Mouse (Mus musculus): ENCODE data around the gene Etv5.

Gene Etv5

DNA sequence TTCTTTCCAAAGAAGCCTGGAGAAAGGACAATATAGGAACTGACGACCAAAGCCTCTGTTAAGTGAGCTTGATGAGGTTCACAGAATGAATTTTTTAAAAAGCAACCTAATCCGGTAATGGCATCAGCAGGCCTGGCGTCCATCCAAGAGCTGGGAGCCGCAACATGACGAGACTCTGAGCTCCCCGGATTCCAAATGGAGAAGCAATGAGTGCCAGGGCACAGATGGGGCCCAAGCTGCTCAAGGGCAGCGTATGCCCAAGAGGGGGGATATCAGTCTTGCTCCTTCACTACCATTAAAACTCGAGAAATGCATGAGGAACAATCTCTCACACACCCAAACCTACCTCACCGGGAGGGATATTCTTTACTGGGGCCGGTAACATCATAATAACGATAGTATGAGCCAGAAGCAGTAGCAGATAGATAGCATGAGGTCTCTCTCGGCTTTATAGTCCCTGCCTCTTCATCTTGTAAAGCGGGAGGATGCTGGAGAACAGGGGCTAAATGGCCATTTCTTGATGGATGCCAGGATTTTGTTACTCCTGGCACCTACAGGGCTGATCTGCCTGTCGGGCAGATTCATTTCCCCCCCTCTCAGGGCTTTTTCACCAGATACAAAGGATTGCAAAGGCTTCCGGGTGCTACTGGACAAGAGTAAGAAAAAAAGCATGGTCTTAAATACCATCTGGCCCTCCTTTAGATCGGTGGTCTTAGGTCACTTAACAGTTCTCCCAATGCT, 9.1 kb downstream of the Etv5 start:
- DNase-seq (ENCODE audit: low spot score in 2 of 2), result peak; percentile 69 to 77

DNA sequence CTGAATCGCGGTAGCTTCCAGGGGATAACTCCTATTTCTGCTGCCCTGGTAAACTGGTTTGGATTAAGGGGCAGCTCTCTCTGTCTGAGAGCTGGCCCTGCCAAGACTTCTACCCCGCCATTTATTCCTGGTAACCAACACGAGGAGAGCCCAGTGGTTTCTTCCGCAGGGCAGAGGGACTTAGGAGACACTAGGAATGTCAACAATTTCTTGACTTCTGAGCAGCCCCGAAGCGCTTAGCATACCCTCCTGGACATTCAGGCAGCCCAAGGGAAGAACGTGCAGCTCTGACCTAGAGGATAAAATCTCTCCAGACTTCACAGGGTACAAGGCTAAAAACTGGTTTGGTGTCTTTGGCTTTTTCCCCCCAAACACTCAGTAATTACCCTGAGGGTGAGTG, 10.1 kb downstream of the Etv5 start:
- DNase-seq (ENCODE audit: low spot score in 2 of 2), result no peak

DNA sequence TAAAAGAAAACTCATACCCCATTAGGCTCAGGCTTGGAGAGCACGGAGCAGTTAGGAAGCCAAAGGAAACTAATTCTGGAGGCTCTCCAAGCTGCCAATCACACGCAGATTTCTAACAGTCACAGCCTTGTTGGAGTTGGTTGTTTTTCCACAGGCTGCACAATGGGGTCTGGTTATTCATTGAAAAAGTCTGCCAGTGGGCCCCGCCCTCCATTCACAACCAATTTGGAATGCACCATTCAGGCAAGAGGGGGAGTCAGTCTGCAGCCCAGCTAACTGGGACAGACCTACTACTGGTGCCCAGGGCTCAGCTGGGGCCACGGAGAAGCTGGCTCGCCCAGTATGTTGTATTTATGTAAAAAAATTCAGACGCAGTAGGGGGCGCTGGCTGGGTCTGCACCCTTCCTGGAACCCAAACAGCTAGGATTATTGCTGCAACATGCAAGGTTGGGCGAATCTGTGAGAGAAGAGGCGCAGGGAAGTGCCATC, 10.6 kb downstream of the Etv5 start:
- DNase-seq (ENCODE audit: low spot score in 2 of 2), result peak; percentile 72 to 84

DNA sequence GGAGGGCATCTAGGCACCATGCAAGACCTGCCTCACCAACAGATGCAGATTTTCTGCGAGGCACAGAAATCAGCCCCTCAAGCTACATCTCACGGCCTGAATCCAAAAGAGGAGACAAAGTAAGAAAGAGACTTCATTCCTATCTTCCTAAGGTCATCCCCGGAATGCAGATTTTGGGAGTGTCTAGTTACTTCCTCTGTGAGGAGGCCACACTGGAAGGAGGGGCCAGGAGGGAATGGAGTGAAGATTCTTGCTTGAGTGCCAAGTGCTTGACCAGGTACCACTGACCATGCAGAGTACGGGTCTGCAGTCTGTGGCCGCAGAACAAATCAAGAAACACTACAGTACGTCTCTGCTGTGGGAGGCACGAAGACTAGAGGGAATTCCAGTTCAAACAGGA, 12.7 kb downstream of the Etv5 start:
- no peak for DNase-seq (ENCODE audit: low spot score in 2 of 2)

DNA sequence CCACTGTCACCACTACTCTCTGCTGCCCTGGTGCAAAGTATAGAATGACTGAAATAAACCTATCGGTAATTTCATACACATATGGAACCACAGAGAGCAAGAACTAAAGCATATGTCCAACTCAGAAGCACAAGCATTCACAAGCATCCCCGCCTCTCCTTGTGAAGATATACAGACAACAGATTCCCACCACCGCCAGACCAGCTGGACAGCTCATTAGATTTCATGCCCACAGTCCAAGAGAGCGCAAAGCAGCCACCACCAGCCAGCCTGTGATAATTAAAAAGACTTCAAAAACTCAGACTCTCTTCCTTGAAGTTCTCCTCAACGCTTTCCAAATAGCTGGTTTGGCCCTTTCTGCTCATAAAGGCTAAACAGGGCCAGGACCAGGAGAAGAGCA, 17.3 kb downstream of the Etv5 start:
- DNase-seq (ENCODE audit: low spot score in 2 of 2), result peak in 1 of 2 experiments; percentile 46

DNA sequence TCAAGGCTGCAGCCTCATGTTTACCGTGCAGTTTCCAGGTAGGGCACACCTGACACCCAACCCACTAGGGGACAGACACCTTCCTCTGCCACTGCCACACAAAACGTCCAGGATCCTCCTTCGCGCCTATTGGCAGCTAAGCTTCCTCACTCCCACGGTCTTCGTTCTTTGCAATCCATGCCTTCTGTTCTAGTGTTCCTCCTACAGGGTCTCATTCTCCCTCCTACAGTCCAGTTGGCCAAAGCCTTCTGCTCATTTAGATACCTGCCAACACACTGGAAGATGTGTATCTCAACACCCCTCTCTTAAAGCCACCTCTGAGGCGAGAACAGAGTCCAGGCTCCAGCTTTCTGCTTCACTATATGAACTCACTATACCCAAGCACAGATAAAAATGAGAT, 21.6 kb downstream of the Etv5 start:
- DNase-seq (ENCODE audit: low spot score in 2 of 2), result peak in 1 of 2 experiments; percentile 79

DNA sequence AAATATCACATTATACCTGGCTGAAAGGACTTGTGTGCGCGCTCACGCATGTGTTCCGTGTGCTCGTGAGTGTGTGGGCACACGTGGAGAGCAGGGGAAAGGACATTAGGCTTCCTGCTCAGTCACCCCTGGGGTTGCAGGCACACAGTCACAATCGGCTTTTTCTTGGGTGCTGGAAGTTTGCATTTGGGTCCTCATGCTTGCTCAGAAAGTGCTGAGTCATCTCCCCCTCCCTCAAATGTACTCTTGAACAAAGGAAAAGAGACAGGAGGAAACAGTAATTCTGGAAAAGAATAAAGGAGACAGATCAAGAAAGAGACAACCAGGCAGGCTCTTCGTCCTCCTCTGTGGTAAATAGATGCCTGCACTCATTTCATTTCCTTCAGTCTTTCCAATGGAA, 22.5 kb downstream of the Etv5 start:
- DNase-seq (ENCODE audit: low spot score in 2 of 2), result no peak

DNA sequence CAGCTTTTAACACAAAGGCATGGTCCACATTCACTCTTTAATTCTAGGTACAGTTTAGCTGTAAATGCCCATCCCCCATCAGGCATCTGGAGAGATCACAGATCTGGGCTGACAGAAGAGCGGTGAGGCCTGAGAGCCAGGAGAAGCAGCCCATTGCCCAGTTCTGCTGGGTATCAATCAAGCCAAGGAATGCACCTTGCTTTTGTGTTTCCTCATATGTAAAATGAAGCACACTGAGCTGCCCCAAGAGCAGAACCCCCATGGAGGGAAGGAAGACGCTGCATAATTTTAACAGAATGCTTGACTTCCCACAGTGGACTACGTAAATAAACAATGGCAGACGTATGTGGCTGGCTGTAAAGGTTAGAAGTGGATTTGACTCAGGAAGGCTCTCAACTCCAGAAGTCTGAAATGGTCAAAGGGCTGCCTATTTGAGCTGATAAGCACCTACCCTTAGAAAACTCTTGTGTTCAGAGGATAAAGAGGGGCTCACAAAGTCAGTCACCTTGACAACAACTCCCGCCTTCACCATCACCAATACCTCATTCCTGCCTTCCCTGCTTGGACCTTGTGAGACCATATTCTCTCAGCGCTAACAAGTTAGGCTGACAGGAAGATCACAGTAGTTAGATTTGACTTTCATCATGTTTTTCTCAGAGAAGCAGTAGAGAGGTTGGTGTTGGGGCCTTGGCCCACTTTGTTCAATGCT, 23.2 kb downstream of the Etv5 start:
- DNase-seq (ENCODE audit: low spot score in 2 of 2), result no peak

DNA sequence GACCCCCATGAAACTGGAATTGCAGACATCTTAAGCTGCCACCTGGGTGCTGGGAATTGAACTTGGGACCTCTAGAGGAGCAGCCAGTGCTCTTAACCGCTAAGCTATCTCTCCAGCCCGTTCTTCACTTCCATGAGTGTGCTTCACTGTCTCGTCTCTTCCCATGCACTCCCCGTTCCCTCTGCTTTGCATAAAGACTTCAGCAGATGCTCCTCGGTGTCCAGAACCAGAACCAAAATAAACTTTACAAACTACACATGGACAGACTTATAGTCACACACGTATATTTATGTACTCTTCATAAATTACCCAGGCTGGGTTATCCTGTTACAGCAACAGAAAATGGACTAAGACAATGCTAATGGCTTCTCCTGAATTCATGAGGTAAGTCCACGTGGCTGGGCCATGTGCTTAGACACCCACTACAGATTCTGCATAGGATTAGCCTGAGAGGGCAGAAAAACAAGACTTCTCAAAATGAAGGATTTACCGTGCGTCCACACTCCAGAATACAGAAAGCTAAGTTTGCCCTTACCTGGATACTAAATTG, 25.2 kb downstream of the Etv5 start:
- DNase-seq (ENCODE audit: low spot score in 2 of 2), result peak in 1 of 2 experiments; percentile 57

DNA sequence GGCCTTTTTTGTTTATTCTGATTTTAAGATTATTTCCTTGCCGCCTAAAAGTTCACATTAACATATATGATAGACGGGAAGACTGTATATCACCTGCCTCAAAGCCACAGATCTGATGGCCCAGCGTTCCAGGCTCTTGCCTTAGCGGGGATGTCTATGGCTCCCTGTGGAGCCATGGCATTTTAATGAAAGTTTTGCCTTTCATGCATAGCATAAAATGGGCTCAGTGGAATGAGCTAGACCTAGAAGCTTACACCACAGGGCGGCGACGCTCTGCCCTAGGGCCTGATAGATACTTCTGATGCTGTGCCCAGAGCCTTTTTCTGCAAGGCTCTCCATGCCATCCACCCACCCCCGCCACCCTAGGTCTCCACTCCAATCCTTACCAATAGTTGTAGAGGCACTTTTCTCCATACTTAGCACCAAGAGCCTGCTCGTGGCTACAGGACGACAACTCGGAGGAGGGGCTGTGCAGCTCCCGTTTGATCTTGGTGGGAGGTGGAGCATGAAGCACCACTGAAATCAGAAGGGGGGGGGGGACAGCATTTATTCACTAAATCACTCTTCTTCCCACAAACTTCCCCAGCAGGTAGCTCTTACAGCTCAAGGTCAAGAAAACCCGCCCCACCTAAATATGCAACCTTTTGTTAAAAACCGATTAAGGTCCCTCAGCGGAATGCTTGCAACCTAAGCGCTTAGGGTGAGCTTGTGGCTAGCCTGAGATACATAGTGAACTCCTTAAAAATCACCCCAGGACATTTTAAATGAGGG, 26.9 kb downstream of the Etv5 start:
- no peak for DNase-seq (ENCODE audit: low spot score in 2 of 2)

DNA sequence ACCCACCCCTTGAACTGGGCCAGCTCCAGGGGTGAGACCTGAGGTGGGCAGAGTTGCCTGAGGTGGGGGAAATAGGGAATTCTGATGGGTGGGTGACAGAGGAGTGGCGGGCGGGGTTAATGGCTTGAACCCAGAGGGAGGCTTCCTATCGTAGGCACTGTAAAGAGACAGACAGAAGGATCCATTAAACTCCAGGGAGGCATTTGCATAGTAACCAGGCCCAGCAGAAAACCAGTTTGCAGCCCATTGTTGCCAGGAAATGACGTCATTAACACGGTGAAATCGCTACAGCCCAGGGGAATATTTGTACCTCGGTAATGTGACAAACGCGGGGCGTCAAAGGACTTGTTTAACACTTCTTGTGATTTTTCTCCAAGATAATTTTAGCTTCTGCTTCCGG, 27.8 kb downstream of the Etv5 start:
- DNase-seq (ENCODE audit: low spot score in 2 of 2), result no peak

DNA sequence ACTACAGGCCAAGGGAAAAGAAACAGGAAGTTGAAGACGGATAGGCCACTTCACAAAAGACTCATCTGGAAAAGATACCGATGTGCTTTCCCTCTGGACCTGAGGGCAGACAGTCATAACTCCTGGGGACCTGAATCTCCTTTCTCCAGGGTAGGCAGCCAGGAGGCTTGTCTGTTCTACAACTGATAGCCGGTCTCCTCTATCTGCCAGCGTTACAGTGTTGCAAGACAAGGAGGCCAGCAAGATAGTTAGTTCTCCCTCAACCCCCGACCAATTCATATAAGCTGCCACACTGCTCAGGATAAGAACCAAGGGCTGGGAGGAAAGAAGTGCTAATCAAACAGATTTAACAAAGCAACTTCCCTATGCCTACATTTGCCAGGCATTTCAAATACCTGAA, 29.5 kb downstream of the Etv5 start:
- no peak for DNase-seq (ENCODE audit: low spot score in 2 of 2)

DNA sequence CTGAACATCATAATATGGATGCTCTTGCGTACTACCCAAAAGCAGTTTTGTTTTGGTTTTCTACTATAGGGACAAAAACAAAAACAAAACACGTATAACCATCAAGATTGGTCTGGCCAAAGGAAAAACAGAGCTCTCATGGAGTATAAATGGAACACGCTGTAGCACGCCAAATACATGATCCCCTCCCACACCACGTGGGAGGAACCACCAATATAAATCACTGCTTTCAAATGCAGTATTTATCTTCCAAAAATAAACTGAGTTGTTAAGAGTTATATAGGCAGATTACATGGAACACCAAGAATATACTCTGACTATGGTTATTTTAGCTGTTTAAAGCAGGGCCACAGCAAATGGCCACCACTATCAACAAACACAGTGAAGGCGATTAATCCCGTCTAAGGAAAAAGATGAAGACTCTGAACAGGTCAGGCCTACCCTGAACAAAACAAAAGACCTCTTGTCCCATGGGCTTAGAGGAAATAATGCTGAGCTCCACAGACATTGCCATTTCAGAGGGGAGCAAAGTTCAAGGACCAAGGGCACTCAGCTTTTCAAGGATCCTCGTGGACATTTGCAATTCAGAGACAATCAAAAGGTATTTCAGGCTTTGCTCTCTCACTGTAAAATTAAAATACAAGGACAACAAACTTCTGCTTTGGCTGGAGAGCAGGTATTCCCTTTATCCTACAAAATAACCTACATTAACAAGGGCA, 30.7 kb downstream of the Etv5 start:
- DNase-seq (ENCODE audit: low spot score in 2 of 2), result peak in 1 of 2 experiments; percentile 81

DNA sequence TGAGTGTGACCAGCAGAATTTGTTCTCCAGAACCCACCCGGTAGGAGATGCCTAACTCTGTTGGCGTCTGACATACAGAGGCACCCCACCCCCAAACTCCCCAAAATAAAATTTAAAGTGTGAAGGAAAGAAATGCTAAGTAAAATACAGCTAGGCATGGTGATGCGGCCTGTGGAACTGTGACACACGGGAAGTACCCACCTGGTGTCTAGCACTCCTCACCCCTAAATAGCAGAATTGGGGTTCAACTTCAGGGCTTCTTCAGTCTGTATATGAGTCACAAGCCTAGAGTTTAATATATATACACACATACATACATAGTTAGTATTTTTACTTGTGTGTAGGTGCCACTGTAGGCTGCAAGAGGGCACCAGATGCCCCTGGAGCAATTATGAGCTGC, 32.8 kb downstream of the Etv5 start:
- no peak for DNase-seq (ENCODE audit: low spot score in 2 of 2)

DNA sequence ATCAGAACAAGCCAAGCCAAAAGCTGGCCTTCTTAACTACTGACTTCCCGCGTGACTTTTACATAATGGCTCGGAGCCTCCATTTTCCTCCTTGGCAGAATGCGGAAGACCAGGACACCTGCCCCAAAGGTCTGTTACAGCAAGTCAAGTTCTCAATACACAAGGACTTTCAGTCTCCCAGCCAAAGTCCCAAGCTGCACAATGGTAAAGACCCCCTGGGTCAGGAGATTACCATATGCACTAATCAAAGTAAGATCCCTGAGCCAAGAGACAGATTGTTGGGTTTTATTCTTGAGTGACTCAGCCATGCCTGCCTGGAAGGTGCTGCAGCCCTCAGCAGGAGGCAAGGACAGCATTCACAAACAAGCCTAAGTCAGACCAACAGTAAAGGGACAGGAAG, 33.5 kb downstream of the Etv5 start:
- no peak for DNase-seq (ENCODE audit: low spot score in 2 of 2)

DNA sequence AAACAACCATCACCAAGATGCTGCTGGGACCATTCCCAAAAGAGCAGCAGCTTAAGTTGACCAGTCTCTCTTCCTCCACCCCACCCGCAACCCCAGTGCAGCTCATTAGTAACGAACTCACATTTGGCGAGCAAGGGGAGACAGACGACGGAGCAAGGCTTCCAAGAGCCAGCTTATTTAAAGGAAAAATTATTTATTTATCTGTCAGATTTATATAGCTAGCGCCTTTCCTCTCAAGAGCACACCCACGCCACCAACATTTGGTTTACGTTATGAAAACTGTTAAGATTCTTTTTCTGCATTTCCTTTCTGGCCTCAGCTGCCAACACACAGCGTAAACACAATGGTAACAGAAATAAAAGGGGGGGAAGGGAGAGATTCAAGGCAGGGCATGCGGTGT, 34.0 kb downstream of the Etv5 start:
- DNase-seq (ENCODE audit: low spot score in 2 of 2), result no peak

DNA sequence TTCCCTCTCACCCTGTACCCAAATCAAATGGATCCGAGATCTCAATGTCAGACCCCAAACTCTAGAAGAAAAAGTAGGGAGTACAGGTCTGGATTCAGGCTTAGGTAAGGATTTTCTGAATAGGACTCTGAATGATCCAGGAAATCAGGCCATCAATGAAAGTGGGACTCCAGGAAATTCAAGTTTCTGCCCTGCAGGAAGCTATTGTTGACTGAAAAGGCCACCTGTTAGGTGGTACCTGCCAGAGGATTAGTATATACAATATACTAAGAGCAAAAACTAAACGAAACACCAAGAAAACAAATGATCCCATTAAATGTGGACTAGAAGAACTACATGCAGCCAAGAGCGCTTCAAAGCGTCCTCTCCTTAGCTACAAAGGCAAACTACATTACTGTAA, 35.8 kb downstream of the Etv5 start:
- DNase-seq (ENCODE audit: low spot score in 2 of 2), result no peak

DNA sequence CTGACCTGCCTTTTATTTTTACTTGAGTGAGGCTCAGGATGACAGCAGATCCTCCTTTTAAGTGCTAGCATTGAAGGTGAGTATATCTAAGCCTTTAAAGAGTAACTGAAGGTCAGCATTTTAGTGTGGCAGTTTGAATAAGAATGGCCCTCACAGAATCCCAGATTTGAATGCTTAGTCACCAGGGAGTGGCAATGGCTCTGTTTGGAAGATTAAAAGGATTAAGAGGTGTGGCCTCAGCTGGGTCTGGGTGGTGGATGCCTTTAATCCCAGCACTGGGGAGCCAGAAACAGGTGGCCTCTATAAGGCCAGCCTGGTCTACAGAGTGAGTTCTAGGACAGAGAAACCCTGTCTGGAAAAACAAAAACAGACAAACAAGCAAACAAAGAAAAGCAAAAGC, 36.9 kb downstream of the Etv5 start:
- no peak for DNase-seq (ENCODE audit: low spot score in 2 of 2)

DNA sequence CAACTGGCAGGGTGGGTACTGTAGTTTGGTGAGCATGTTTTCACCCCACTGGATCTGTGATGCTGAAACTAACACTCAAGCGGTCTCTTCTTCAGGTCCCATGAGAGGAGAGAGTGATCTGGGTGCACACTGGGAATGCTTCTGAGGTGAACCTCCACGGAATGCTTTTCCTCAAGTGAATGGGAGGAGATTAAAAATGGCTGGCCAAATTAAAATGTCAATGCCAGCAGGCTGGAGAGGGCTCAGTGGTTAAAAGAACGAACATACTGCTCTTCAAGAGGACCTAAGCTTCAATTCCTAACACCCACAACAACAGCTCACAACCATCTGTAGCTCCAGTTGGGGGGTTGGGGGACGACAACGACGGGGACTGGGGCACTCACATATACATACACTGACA, 39.3 kb downstream of the Etv5 start:
- no peak for DNase-seq (ENCODE audit: low spot score in 2 of 2)

DNA sequence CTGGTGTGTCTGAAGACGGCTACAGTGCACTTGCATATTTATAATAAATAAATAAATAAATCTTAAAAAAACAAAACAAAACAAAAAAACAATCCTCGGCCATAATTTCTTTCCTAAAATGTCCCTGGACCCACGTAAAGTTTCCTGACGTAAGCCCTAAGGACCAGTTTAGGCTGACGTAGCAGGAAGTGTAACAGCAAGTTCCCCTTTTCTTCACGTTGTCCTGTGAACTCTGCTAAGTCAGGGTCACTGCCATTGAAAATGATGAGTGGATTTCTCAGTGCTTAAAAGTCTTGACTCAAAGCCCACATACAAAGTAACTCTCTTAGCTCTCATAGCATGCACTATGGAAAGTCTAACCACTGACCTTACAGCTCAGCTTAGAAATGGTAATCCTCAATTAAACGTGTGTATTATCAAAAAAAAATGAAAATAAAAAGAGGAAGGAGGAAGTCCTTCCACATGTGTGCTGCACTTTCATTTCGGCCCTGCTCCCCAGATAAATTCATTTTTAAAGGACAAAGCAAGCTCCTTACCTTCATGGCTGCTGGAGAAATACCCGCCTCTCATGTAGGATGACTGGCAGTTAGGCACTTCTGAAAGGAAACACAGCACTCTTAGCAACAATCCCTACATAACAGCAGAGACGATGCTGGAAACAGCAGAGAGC, 40.6 kb downstream of the Etv5 start:
- no peak for DNase-seq (ENCODE audit: low spot score in 2 of 2)

DNA sequence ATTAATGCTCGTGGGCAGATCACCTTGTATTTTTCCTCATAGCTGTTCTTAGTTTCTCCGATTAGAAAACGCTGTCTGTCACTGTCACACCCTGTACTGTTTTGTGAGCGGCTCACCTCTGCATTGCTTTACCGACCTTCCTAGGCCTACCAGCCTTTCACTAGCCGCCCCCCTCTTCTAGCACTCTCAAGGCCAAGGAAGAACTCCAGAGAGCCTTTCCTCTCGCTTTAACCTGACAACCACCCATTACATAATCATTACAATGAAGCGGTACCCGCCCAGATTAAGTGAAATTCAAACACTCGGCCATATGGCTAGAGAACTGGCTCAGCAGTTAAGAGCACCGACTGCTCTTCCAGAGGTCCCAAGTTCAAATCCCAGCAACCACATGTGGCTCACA, 41.2 kb downstream of the Etv5 start:
- DNase-seq (ENCODE audit: low spot score in 2 of 2), result no peak
